Mouse (Mus musculus) heart, embryonic 11.5 days (tissue): ENCODE results near the gene Tchhl1. TPM values are rescaled to one million over a fixed set of nuclear protein-coding genes. Genes with fewer than 3 reads are reported as not detected.
A peak's percentile ranks its signal among the peaks of the same experiment; 100 is the strongest.
"Not testable (repeated sequence)": the region's sequence is repeated elsewhere in the genome, so short reads cannot be mapped to it uniquely, and the experiment has no call there.

Experiments
- ATAC-seq: fragments of 200-750 bp; cut with Nextera tagmentation; replicated peaks from 2 replicates; pipeline ENCODE4 v1.8.0; 2017; ENCODE audit warnings: moderate library complexity; ENCODE audit not compliant: insufficient number of reproducible peaks, low FRiP score, low TSS enrichment
- H3K27ac ChIP-seq: fragments of 300-500 bp; sonication (generic); 2 replicates; pipeline ENCODE4 v1.5.1; 2014; ENCODE audit warnings: mild to moderate bottlenecking, low read depth, low read length
- H3K27me3 ChIP-seq: fragments of 300-500 bp; sonication (generic); 2 replicates; pipeline ENCODE4 v1.6.1; 2014; ENCODE audit warnings: mild to moderate bottlenecking, low read length, mixed read lengths; ENCODE audit not compliant: control insufficient read depth, insufficient read depth
- H3K36me3 ChIP-seq: fragments of 300-500 bp; sonication (generic); 2 replicates; pipeline ENCODE4 v1.6.1; 2014; ENCODE audit warnings: mild to moderate bottlenecking, low read length, moderate library complexity, mixed read lengths; ENCODE audit not compliant: control insufficient read depth, insufficient read depth
- H3K4me1 ChIP-seq: fragments of 300-500 bp; sonication (generic); 2 replicates; pipeline ENCODE4 v1.6.1; 2014; ENCODE audit warnings: low read length; ENCODE audit not compliant: control insufficient read depth, insufficient read depth
- H3K4me2 ChIP-seq: fragments of 300-500 bp; sonication (generic); 2 replicates; pipeline ENCODE4 v1.6.1; 2014; ENCODE audit warnings: mild to moderate bottlenecking, moderate library complexity
- H3K4me3 ChIP-seq: fragments of 300-500 bp; sonication (generic); 2 replicates; pipeline ENCODE4 v1.5.1; 2014; ENCODE audit warnings: low read depth, low read length
- H3K9ac ChIP-seq: fragments of 300-500 bp; sonication (generic); 2 replicates; pipeline ENCODE4 v1.6.1; 2014; ENCODE audit warnings: mild to moderate bottlenecking, low read depth, low read length, moderate library complexity
- H3K9me3 ChIP-seq: fragments of 300-500 bp; sonication (generic); replicated peaks from 2 replicates; pipeline ENCODE4 v1.6.1; 2016; ENCODE audit warnings: low read length; ENCODE audit not compliant: control insufficient read depth
- WGBS: fragments of 180-500 bp; shearing (Covaris S2); extraction: QIAGEN DNeasy Blood & Tissue Kit; methylation state at CpG from one replicate; pipeline ENCODE4 v1.1.7; 2014; ENCODE audit not compliant: insufficient replicate concordance; 5-methylcytosine and 5-hydroxymethylcytosine counted together
- polyA plus RNA-seq: library from polyadenylated mRNA; unstranded; fragments of >200 nt; fragmentation: Nextera tagmentation; extraction: Ambion mirVana; gene quantifications from 2 replicates; pipeline ENCODE4 v1.2.1, GENCODE M21; 2014

The Tchhl1 gene
- polyA plus RNA-seq, 1 experiment from 2014 or later, result not detected

- H3K9ac ChIP-seq, result no peak overlapping the region
- H3K9me3 ChIP-seq, result no peaks in the 10 kb centered on the region
- no peak overlapping the region for H3K4me3 ChIP-seq
- no peaks in the 10 kb centered on the region for H3K36me3 ChIP-seq
- H3K27me3 ChIP-seq, result no peaks in the 10 kb centered on the region
- ATAC-seq, result no peak
- H3K4me2 ChIP-seq, result no peak overlapping the region
- H3K27ac ChIP-seq, result no peak overlapping the region
- 2% methylated on average over 4 of the region's 4 CpGs for WGBS
- no peaks in the 10 kb centered on the region for H3K4me1 ChIP-seq
Observed at GRCm38 (mm10) chr3:93493992-93494391, 25.4 kb downstream of the Tchhl1 start.

- not testable (repeated sequence) for H3K27ac ChIP-seq, H3K4me1 ChIP-seq, H3K4me3 ChIP-seq, ATAC-seq, H3K36me3 ChIP-seq, H3K9ac ChIP-seq, H3K9me3 ChIP-seq, H3K4me2 ChIP-seq, H3K27me3 ChIP-seq
- 28% methylated on average over 5 of the region's 5 CpGs for WGBS
Observed at GRCm38 (mm10) chr3:93494774-93495173, 26.2 kb downstream of the Tchhl1 start.

- Histone ChIP-seq H3K4me1 (no peaks in the 10 kb centered on the region), H3K4me2 (no peak overlapping the region), H3K9ac (no peak overlapping the region), H3K9me3 (no peaks in the 10 kb centered on the region), H3K27ac (no peak overlapping the region), H3K36me3 (no peaks in the 10 kb centered on the region), H3K27me3 (no peaks in the 10 kb centered on the region), H3K4me3 (no peak overlapping the region)
- no peak for ATAC-seq
- 68% methylated on average over 3 of the region's 3 CpGs for WGBS
Observed at GRCm38 (mm10) chr3:93497131-93497530, 28.6 kb downstream of the Tchhl1 start.

- no peaks in the 10 kb centered on the region for H3K9me3 ChIP-seq
- no peaks in the 10 kb centered on the region for H3K36me3 ChIP-seq
- no peaks in the 10 kb centered on the region for H3K27me3 ChIP-seq
- no peak overlapping the region for H3K27ac ChIP-seq
- no peak overlapping the region for H3K9ac ChIP-seq
- no peak overlapping the region for H3K4me2 ChIP-seq
- H3K4me3 ChIP-seq, result no peak overlapping the region
- no peaks in the 10 kb centered on the region for H3K4me1 ChIP-seq
- ATAC-seq, result no peak
Observed at GRCm38 (mm10) chr3:93499129-93499528, 30.6 kb downstream of the Tchhl1 start.

GRCm38 (mm10) chr3:93504536-93505189, 36.1 kb downstream of the Tchhl1 start:
- H3K4me3 ChIP-seq, result no peak overlapping the region
- no peak for ATAC-seq
- H3K4me2 ChIP-seq, result no peak overlapping the region
- WGBS, result 78% methylated on average over 7 of the region's 7 CpGs
- H3K4me1 ChIP-seq, result no peaks in the 10 kb centered on the region
- H3K27ac ChIP-seq, result no peak overlapping the region
- no peaks in the 10 kb centered on the region for H3K36me3 ChIP-seq
- H3K9ac ChIP-seq, result no peak overlapping the region
- no peaks in the 10 kb centered on the region for H3K9me3 ChIP-seq
- no peaks in the 10 kb centered on the region for H3K27me3 ChIP-seq

GRCm38 (mm10) chr3:93505960-93506863, 37.7 kb downstream of the Tchhl1 start:
- Histone ChIP-seq H3K4me3 (no peak overlapping the region), H3K9ac (no peak overlapping the region), H3K27ac (no peak overlapping the region), H3K27me3 (no peaks in the 10 kb centered on the region), H3K4me1 (no peaks in the 10 kb centered on the region), H3K4me2 (peak overlapping the region; percentile 48), H3K36me3 (no peaks in the 10 kb centered on the region), H3K9me3 (no peaks in the 10 kb centered on the region)
- WGBS, result 34% methylated on average over 30 of the region's 30 CpGs
- ATAC-seq, result no peak

- H3K27me3 ChIP-seq, result no peaks in the 10 kb centered on the region
- ATAC-seq, result no peak
- H3K36me3 ChIP-seq, result no peaks in the 10 kb centered on the region
- no peak overlapping the region for H3K27ac ChIP-seq
- H3K9me3 ChIP-seq, result no peaks in the 10 kb centered on the region
- H3K4me3 ChIP-seq, result no peak overlapping the region
- no peak overlapping the region for H3K4me2 ChIP-seq
- 71% methylated on average over 5 of the region's 5 CpGs for WGBS
- no peak overlapping the region for H3K9ac ChIP-seq
- H3K4me1 ChIP-seq, result no peaks in the 10 kb centered on the region
Observed at GRCm38 (mm10) chr3:93506881-93507325, 38.3 kb downstream of the Tchhl1 start.

- H3K4me1 ChIP-seq, result no peaks in the 10 kb centered on the region
- 41% methylated on average over 1 of the region's 1 CpGs for WGBS
- H3K36me3 ChIP-seq, result no peaks in the 10 kb centered on the region
- no peak overlapping the region for H3K27ac ChIP-seq
- no peak for ATAC-seq
- no peaks in the 10 kb centered on the region for H3K27me3 ChIP-seq
- H3K9ac ChIP-seq, result no peak overlapping the region
- H3K9me3 ChIP-seq, result no peaks in the 10 kb centered on the region
- H3K4me3 ChIP-seq, result no peak overlapping the region
- H3K4me2 ChIP-seq, result no peak overlapping the region
Observed at GRCm38 (mm10) chr3:93509301-93509700, 40.7 kb downstream of the Tchhl1 start.
